Mouse (Mus musculus): ENCODE measurements around the gene Prox1. TPM values are rescaled to one million over a fixed set of nuclear protein-coding genes. Genes with fewer than 3 reads are reported as not detected.

Gene Prox1
- total RNA-seq, 4 experiments from 2014 or later = 1.8 to 2.3 (median 2.1) TPM

DNA sequence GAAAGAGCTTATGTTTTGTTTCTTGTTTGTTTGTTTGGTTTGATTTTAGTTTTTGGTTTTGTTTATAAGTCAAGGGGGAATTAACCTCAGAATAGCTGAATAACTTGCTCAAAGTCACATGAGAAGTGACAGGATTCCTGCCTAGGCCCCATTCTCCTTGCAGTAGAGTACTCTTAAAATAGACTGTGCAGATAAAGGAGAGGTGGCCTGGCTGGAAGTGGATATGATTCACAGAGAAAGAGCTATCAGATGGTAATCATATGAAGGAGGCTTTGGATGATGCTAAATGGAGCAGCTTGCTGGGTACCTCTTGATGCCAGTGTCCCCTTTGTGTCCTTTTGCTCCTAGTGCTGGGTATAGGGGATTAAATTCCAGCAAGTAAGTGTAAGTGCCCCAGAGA lies 26.1 kb downstream of the Prox1 start:
- no peak for DNase-seq (ENCODE audit: low spot score in 2 of 2)

GRCm38 (mm10) chr1:190143593-190143992 lies 26.9 kb downstream of the Prox1 start:
- DNase-seq (ENCODE audit: low spot score in 2 of 2) = no peak

DNA sequence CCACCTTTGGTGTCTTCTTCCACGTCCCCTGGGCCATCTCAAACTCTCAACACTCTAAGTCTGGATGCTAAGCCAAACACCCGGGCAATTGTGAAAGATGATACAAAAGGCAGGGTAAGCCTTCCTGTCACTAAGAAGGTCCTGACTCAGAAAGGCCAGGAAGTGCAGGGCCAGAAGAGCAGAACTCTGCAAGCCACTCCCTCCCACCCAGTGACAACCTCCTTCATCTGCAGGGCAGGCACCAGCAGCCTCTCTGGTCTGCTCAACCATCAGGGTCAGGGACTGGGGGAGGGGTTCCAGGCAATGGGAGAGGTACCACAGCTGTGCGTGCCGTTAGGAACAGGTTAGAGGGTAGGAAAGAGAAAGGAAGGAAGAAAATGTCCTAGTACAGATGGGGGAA lies 27.9 kb downstream of the Prox1 start:
- DNase-seq (ENCODE audit: low spot score in 2 of 2) = no peak

GRCm38 (mm10) chr1:190140519-190140918 lies 30.0 kb downstream of the Prox1 start:
- no peak for DNase-seq (ENCODE audit: low spot score in 2 of 2)

DNA sequence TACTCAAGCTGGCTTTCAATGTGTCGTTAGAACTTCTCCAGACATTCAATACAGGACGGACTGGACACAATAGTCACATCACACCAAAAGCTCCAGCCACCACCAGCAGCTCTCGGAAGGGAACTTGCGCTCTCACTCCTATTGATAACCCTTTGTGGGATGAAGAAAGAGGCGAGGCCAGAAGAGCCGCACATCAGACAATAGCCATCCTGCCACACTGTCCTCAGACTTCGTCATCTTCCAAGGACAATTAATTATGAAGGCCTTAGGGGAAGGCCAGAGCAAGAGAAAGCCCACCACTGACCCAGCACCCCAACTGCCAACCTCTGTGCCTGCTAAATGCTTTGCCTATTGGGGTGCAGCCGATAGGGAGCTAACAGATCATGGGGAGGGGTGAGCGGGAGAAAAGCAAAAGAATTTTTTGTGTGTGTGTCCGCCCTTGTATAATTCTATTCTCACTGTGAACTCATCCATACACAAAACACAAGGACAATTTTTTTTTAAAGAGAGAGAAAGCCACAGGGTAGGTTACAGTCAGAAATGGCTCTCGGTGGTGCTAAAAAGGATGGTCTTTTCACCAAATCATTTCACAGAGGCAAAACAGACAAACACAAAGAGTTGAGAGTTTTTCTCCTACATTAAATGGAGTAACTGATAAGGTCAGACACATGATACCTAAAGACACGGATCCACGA lies 30.7 kb downstream of the Prox1 start:
- no peak for DNase-seq (ENCODE audit: low spot score in 2 of 2)

DNA sequence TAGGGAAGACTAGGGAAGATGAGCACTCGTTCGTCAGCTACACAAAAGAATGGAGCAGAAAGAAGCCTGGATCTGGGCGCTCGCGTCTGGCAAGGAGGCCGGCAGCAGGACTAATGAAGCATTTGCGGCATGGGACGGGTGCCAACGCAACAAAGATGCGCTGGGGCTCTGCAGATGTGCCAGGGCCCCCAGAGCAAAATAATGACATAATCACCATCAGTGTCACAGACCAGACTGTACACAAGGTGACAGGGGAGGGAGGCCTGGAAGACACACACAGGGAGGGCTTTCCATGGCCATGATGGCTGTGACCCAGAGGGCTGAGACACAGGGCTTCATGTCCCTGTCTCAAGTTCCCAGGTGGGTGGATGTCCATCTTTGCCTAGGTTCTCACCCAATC lies 32.6 kb downstream of the Prox1 start:
- no peak for DNase-seq (ENCODE audit: low spot score in 2 of 2)

DNA sequence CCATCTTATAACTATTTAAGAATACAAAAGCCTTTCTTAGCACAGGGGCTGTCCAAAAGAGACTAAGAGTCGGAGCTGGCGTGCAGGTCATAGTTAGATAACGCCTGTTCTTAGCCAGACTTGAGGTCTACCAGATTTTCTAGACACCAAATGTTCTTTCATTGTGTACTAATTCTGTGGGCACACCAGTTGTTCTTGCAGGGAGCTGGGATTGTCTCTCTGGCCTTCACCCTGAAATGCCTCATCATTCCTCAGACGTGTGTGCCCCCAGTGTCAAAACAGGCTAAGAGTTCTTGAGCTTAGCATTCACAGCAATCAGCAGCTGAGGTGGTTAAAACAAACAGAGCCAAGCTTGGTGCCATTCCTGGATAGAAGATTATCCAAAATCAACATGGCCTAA lies 37.6 kb downstream of the Prox1 start:
- DNase-seq (ENCODE audit: low spot score in 2 of 2) = no peak

GRCm38 (mm10) chr1:190130888-190131287 lies 39.6 kb downstream of the Prox1 start:
- DNase-seq (ENCODE audit: low spot score in 2 of 2) = no peak

GRCm38 (mm10) chr1:190129553-190129952 lies 41.0 kb downstream of the Prox1 start:
- no peak for DNase-seq (ENCODE audit: low spot score in 2 of 2)

DNA sequence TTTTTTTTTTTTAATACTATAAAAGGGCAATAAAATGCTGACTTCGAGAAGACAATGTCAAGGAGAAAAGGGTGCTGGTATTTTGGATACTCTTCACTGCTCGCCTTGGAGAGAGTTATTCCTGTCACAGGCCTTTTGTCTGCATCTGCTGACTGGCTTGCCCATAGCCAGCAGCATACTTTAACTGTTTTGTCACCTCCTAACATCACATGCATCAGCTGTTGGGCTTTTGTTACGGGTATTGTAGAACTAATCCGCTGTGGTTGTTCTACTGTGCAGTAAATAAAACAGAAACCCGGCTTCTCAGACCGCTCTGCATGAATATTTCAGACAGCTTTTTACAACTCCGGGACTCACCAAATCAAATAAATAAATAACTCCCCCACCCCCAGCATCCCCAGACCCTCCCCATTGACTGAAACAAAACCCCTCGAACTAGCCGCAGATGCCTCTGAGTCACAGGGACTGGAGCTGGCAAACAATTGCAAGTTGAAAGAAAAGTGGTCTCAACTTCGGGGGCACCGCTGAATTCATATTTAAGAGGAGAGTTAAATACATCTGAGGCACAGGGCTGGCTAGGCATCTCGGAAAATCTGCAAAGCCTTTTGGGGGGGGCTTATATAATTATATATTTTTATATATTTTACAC lies 41.7 kb downstream of the Prox1 start:
- DNase-seq (ENCODE audit: low spot score in 2 of 2) = no peak

- no peak for DNase-seq (ENCODE audit: low spot score in 2 of 2)
Measured at GRCm38 (mm10) chr1:190127878-190128277, 42.6 kb downstream of the Prox1 start.

DNA sequence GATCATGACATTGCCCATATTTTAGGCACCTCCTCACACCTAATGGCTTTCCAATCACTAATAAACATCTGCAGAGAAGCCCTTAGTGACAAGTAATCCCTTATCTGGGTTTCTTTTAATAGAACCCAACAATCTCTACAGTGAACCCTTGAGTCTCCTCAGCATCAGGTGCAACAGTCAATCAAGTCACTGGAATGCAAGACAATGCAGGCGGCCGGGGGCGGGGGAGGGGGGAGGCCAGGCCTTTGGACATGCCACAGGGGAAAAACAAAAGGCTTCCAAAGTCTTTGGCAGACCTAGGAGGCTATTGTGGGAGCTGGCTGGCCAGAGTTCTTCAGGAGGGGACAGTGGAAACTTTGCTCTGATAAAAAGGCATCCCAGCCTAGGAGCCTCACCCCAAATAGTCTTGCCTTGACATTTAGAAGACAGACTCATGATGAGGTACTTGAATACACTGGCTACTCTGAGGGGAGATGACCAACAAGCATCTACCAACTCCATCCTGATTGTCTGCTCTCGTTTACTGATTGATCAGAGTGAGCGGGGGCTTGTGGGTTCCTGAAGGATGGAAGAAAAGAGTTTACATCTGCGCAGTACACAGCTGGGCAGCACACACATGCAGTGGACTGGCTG lies 43.2 kb downstream of the Prox1 start:
- no peak for DNase-seq (ENCODE audit: low spot score in 2 of 2)

DNA sequence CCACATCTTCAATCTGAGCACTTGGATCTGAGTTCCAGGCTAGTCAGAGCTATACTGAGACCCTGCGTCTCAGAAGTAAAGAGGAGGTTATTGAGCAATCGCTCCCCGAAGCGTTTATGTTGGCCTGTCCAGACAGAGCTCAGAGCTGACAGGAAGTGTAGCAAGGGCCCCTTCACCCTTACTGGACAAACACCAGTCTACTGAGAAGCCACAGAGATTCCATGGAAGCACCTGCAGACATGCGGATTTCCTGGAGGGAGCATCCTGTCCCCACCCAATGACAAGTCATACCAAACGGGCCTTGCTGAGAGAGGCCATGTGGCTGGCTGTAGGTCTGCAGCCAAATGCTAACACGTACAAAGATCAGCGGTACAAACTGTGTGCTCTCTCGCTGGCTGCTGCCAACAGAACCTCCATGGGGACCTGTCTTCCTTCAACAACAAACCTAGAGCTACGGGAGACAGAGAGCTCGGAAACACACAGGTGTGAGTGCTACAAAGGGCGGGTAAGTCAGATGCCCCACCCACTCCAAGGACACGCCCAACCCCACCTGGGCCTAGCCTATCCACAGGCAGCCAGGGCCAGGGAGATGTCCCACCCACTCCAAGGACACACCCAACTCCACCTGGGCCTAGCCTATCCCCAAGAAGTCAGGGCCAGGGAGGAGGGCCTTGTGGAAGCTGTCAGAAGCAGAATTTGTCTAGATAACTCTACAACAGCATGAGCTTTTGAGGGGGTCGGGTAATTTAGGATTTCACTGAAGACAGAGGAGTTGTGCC lies 45.4 kb downstream of the Prox1 start:
- DNase-seq (ENCODE audit: low spot score in 2 of 2) = no peak

GRCm38 (mm10) chr1:190123404-190123803 lies 47.1 kb downstream of the Prox1 start:
- no peak for DNase-seq (ENCODE audit: low spot score in 2 of 2)

- no peak for DNase-seq (ENCODE audit: low spot score in 2 of 2)
Measured at GRCm38 (mm10) chr1:190115985-190116384, 54.5 kb downstream of the Prox1 start.

- DNase-seq (ENCODE audit: low spot score in 2 of 2) = no peak
Measured at GRCm38 (mm10) chr1:190111741-190112140, 58.8 kb downstream of the Prox1 start.

DNA sequence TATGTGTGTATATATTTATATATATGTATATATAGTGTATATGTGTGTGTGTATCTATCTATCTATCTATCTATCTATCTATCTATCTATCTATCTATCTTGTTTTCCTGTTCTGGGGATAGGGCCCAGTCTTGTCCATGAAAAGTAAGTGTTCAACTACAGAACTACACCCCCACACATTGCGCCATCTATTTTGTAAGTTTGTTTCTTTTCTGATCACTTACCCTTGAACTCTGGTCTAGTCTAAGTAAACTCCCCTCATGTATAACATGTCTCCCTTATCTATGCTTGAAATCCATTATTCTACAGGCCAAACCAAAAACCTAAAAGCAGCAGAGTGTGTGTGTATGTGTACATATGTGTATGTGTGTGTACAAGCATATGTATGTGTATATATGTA lies 62.9 kb downstream of the Prox1 start:
- DNase-seq (ENCODE audit: low spot score in 2 of 2) = no peak

GRCm38 (mm10) chr1:190106674-190107420 lies 63.7 kb downstream of the Prox1 start:
- no peak for DNase-seq (ENCODE audit: low spot score in 2 of 2)

- no peak for DNase-seq (ENCODE audit: low spot score in 2 of 2)
Measured at GRCm38 (mm10) chr1:190106060-190106459, 64.5 kb downstream of the Prox1 start.

- no peak for DNase-seq (ENCODE audit: low spot score in 2 of 2)
Measured at GRCm38 (mm10) chr1:190093326-190093725, 77.2 kb downstream of the Prox1 start.

GRCm38 (mm10) chr1:190092076-190092475 lies 78.4 kb downstream of the Prox1 start:
- DNase-seq (ENCODE audit: low spot score in 2 of 2) = no peak

All from gastrocnemius, adult 8-10 months (tissue).